Mouse (Mus musculus): Measurements from ENCODE around the gene Oaz1. TPM values are rescaled to one million over a fixed set of nuclear protein-coding genes. Genes with fewer than 3 reads are reported as not detected.
A peak's percentile ranks its signal among the peaks of the same experiment; 100 is the strongest.

The Oaz1 gene
- polyA plus RNA-seq, 1 experiment from 2014 or later: 2,414 TPM

GRCm38 (mm10) chr10:80845732-80846131 lies 19.3 kb downstream of the Oaz1 start:
- DNase-seq (ENCODE audit: low spot score): no peak
- Histone ChIP-seq H3K27me3 (ENCODE audit: low read depth, poor library complexity, severe bottlenecking) (peaks cover 59% of the 10 kb centered on the region), H3K4me3 (no peak overlapping the region), H3K4me1 (peaks cover 27% of the 10 kb centered on the region), H3K9me3 (replicated peaks) (no peaks in the 10 kb centered on the region), H3K36me3 (peaks cover 9% of the 10 kb centered on the region), H3K27ac (no peak overlapping the region)
- 81% methylated on average over 12 of the region's 12 CpGs for WGBS

DNA sequence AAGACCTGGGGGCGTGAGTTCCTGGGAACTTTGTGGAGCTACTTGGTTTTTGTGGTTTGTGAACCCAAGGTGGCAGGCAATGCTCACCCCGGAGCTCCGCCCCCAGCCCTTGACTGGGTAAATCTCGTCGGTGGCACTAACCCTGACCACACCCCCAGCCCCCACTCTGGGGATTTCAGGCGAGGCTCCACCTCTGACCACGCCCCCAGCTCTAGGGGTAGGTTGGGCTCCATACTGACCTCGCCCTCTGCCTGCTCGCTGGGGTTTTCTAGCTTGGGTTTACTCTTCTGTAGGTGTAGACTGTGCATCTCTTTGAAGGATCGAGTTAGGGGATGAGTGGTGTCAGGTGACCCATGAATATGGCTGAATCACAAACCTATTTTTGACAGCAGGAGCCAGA lies 22.1 kb downstream of the Oaz1 start:
- Histone ChIP-seq H3K27ac (no peak overlapping the region), H3K27me3 (ENCODE audit: low read depth, poor library complexity, severe bottlenecking) (peaks cover 30% of the 10 kb centered on the region), H3K4me3 (no peak overlapping the region), H3K36me3 (peaks cover 36% of the 10 kb centered on the region), H3K9me3 (replicated peaks) (no peaks in the 10 kb centered on the region), H3K4me1 (peaks cover 24% of the 10 kb centered on the region)
- DNase-seq (ENCODE audit: low spot score): peak; percentile 47
- WGBS: 8% methylated on average over 10 of the region's 10 CpGs

DNA sequence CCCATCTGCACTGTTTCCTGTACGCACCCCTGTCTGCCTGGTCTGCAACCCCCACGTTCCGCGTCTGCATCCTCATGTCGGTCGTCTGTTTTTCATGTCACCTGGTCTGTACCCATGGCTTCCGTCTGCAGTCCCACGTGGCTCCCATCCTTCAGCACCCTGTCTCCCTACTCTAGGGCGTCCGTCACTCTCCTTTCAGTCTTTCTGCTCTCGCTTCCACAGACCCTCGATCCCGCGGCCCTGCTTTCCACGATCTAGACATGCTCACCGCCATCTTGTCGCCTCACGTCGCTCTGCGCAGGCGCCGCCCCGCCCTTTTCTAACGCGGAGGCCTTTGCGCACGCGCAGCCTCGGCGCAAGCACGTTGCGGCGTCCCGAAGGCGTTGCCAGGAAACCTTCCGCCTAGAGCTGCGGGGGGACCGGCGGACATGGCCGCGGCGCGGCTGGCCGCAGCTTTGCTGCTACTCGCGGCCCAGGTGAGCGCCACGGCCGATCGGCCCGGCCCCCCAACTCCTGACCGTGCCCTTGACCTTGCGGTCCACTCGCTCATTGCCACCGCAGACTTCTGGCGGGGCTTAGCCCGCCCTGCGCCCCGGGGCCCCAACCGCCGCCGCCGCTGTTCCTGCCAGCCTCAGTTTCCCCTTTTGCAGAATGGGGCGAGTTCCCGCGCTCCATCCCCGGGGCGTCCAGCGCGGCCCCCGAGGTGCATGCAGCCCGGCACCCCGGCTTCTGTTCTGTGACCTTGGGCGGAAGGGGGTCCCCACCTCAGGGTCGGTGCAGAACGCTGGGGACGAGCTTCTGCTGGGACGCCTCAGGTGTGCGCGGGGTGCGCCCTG lies 28.7 kb downstream of the Oaz1 start, which contains the start of the genes Lsm7 and Sppl2b:
Gene Lsm7 (minus strand): TSS at position 297 of the 836 bp plus-strand sequence.
Gene Sppl2b (plus strand): TSS at position 363 of the 836 bp plus-strand sequence.
- Histone ChIP-seq H3K9me3 (replicated peaks) (no peaks in the 10 kb centered on the region), H3K4me1 (peaks cover 39% of the 10 kb centered on the region), H3K4me3 (peak within 1 kb of the TSS; percentile 99), H3K36me3 (peaks cover 34% of the 10 kb centered on the region), H3K27ac (peak within 1 kb of the TSS; percentile 83), H3K27me3 (ENCODE audit: low read depth, poor library complexity, severe bottlenecking) (no peaks in the 10 kb centered on the region)
- under 1% methylated on average over 81 of the region's 81 CpGs for whole genome bisulfite sequencing
- DNase-seq (ENCODE audit: low spot score): peak; percentile 99

GRCm38 (mm10) chr10:80855749-80856073 lies 29.3 kb downstream of the Oaz1 start:
- DNase-seq (ENCODE audit: low spot score): peak; percentile 50
- WGBS: 26% methylated on average over 11 of the region's 11 CpGs
- peaks cover 39% of the 10 kb centered on the region for H3K4me1 ChIP-seq
- peak overlapping the region; percentile 83 for H3K27ac ChIP-seq
- peak overlapping the region; percentile 99 for H3K4me3 ChIP-seq
- no peaks in the 10 kb centered on the region for H3K9me3 ChIP-seq (replicated peaks)
- no peaks in the 10 kb centered on the region for H3K27me3 ChIP-seq (ENCODE audit: low read depth, poor library complexity, severe bottlenecking)
- H3K36me3 ChIP-seq: peaks cover 29% of the 10 kb centered on the region

DNA sequence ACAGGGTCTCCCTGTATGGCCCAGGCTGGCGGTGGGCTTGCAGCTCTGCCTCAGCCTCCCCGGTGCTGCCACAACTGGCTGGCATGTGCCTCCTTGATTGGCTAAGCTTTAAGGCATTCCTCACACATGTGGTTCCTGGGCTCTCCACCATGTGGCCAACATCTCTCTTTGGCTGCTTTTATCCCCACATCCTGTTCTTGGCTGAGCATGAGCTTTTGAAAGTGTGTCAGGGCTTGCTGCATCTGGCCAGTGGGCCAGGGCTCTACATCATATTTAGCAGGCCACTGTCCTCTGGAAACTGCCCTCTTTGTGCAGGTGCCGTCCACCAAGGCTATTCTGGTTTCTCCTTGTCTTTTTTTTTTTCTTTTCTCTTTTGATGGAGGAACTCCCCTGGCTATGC lies 29.8 kb downstream of the Oaz1 start:
- Histone ChIP-seq H3K9me3 (replicated peaks) (no peaks in the 10 kb centered on the region), H3K27ac (no peak overlapping the region), H3K4me1 (peaks cover 39% of the 10 kb centered on the region), H3K4me3 (peak overlapping the region; percentile 99), H3K27me3 (ENCODE audit: low read depth, poor library complexity, severe bottlenecking) (no peaks in the 10 kb centered on the region), H3K36me3 (peaks cover 28% of the 10 kb centered on the region)
- DNase-seq (ENCODE audit: low spot score): no peak
- WGBS: 64% methylated on average over 3 of the region's 3 CpGs

DNA sequence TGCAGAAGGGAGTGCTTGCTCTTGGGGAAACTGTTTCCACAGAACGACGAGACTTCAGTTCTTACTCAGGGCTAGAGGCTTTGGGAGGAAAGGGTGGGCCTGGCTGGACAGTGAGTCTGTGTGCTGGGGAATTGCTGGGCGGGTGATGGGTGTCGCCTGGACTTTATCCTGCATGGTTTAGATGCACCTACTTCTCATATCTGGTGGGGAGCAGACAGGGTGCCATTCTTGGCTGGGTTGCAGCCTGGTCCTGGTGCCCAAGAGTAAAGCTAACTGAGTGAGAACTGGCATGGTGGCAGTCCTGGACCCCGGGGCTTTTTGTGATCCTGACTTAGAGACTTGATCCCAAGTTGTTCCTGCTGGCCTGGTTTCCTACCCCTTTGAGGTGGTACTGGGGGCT lies 30.5 kb downstream of the Oaz1 start:
- H3K27ac ChIP-seq: 0 out of 2 replicates have a peak overlapping the region, but pooled peaks have one; percentile 1
- H3K4me1 ChIP-seq: peaks cover 39% of the 10 kb centered on the region
- no peaks in the 10 kb centered on the region for H3K9me3 ChIP-seq (replicated peaks)
- no peak for DNase-seq (ENCODE audit: low spot score)
- WGBS: 82% methylated on average over 5 of the region's 5 CpGs
- peaks cover 28% of the 10 kb centered on the region for H3K36me3 ChIP-seq
- peak overlapping the region; percentile 2; the same call in 1 of the 2 replicates for H3K4me3 ChIP-seq
- H3K27me3 ChIP-seq (ENCODE audit: low read depth, poor library complexity, severe bottlenecking): no peaks in the 10 kb centered on the region

GRCm38 (mm10) chr10:80857386-80857785 lies 30.9 kb downstream of the Oaz1 start:
- Histone ChIP-seq H3K4me1 (peaks cover 39% of the 10 kb centered on the region), H3K9me3 (replicated peaks) (no peaks in the 10 kb centered on the region), H3K27ac (0 out of 2 replicates have a peak overlapping the region, but pooled peaks have one; percentile 1), H3K4me3 (peak overlapping the region; percentile 2; the same call in 1 of the 2 replicates), H3K36me3 (peaks cover 28% of the 10 kb centered on the region), H3K27me3 (ENCODE audit: low read depth, poor library complexity, severe bottlenecking) (no peaks in the 10 kb centered on the region)
- no peak for DNase-seq (ENCODE audit: low spot score)
- 71% methylated on average over 8 of the region's 8 CpGs for WGBS

DNA sequence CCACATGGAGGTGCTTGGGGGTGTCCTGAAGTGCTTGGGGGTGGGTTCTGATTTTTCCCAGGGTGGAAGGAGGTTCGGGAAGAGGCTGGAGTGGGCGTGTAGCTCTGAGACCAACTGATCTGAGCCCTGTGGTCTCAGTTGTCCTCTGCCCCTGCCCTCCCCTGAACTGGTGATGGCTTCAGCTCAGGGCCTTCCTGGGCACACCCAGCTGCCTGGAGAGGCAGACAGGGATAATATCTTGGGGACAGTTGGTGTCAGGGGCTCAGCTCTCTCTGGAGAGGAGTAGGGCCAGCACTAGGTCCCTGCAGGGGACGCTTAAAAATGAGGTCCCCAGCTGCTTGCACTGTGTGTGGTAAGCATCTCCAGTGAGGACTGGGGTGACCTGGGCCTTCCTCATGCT lies 31.4 kb downstream of the Oaz1 start:
- Histone ChIP-seq H3K27me3 (ENCODE audit: low read depth, poor library complexity, severe bottlenecking) (no peaks in the 10 kb centered on the region), H3K4me1 (peaks cover 39% of the 10 kb centered on the region), H3K4me3 (0 out of 2 replicates have a peak overlapping the region, but pooled peaks have one; percentile 2), H3K9me3 (replicated peaks) (no peaks in the 10 kb centered on the region), H3K36me3 (peaks cover 29% of the 10 kb centered on the region), H3K27ac (peak overlapping the region; percentile 48)
- WGBS: 93% methylated on average over 3 of the region's 3 CpGs
- DNase-seq (ENCODE audit: low spot score): no peak

DNA sequence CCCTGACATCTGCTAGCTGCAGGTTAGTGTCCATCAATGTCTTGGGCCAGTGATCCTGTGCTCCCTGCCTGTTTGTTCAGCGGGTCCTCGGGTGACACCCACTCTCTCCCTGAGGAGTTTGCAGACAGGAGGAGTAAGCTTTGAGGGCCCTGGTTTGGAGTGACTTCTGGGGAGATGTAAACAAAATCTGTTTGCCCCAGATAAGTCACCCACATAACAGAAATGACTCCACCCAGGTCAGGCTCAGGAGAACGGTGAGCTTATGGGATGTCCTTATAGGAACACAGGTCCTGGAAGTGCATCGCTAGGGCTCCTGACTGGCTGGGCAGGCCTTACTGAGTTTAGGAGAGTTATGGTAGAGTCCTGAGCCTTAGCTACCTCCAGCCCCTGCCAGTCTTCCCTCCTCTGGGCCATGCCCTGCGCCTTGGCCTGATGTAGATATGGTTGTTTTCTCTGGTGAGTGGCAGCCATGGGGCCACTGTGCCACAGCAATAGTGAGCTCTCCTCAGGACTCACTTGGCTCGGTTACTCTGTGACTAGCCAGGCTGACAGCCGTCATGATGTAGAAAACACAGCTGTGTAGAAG lies 32.0 kb downstream of the Oaz1 start:
- Histone ChIP-seq H3K36me3 (peaks cover 29% of the 10 kb centered on the region), H3K4me3 (no peak overlapping the region), H3K27me3 (ENCODE audit: low read depth, poor library complexity, severe bottlenecking) (no peaks in the 10 kb centered on the region), H3K9me3 (replicated peaks) (no peaks in the 10 kb centered on the region), H3K4me1 (peaks cover 35% of the 10 kb centered on the region), H3K27ac (peak overlapping the region; percentile 48)
- no peak for DNase-seq (ENCODE audit: low spot score)
- 87% methylated on average over 7 of the region's 7 CpGs for WGBS

GRCm38 (mm10) chr10:80862305-80862704 lies 35.8 kb downstream of the Oaz1 start:
- H3K4me1 ChIP-seq: peaks cover 2% of the 10 kb centered on the region; the same call in 1 of the 2 replicates
- H3K27me3 ChIP-seq (ENCODE audit: low read depth, poor library complexity, severe bottlenecking): no peaks in the 10 kb centered on the region
- no peak overlapping the region for H3K4me3 ChIP-seq
- no peak overlapping the region for H3K27ac ChIP-seq
- no peaks in the 10 kb centered on the region for H3K9me3 ChIP-seq (replicated peaks)
- 89% methylated on average over 5 of the region's 5 CpGs for WGBS
- H3K36me3 ChIP-seq: peaks cover 63% of the 10 kb centered on the region
- no peak for DNase-seq (ENCODE audit: low spot score)

GRCm38 (mm10) chr10:80864446-80864845 lies 38.0 kb downstream of the Oaz1 start:
- Histone ChIP-seq H3K9me3 (replicated peaks) (no peaks in the 10 kb centered on the region), H3K36me3 (peaks cover 77% of the 10 kb centered on the region), H3K27me3 (ENCODE audit: low read depth, poor library complexity, severe bottlenecking) (no peaks in the 10 kb centered on the region), H3K27ac (no peak overlapping the region), H3K4me3 (no peak overlapping the region), H3K4me1 (no peaks in the 10 kb centered on the region)
- WGBS: 93% methylated on average over 16 of the region's 16 CpGs
- DNase-seq (ENCODE audit: low spot score): no peak

DNA sequence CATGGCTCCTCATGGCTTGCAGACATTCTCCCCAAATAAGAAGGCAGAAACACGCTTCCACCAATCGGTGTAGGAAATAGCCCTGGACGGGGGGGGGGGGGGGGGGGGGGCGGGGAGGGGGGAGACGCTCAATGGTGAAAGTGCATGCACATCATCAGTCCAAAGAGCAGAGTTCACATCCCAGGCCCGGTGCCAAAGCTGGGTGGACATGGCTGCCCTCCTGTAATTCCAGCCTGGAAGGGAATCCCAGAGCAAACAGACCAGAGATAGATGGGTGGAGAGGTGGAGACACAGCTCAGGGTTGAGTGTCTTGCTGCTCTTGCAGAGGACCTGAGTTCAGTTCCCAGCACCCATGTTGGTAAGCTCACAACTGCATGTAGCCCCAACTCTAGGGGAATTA lies 44.5 kb downstream of the Oaz1 start:
- 0 out of 2 replicates have a peak, but pooled peaks cover 4% of the 10 kb centered on the region for H3K27me3 ChIP-seq (ENCODE audit: low read depth, poor library complexity, severe bottlenecking)
- no peaks in the 10 kb centered on the region for H3K4me1 ChIP-seq
- 56% methylated on average over 6 of the region's 6 CpGs for WGBS
- no peak overlapping the region for H3K4me3 ChIP-seq
- no peak for DNase-seq (ENCODE audit: low spot score)
- H3K36me3 ChIP-seq: peaks cover 26% of the 10 kb centered on the region
- no peaks in the 10 kb centered on the region for H3K9me3 ChIP-seq (replicated peaks)
- no peak overlapping the region for H3K27ac ChIP-seq

DNA sequence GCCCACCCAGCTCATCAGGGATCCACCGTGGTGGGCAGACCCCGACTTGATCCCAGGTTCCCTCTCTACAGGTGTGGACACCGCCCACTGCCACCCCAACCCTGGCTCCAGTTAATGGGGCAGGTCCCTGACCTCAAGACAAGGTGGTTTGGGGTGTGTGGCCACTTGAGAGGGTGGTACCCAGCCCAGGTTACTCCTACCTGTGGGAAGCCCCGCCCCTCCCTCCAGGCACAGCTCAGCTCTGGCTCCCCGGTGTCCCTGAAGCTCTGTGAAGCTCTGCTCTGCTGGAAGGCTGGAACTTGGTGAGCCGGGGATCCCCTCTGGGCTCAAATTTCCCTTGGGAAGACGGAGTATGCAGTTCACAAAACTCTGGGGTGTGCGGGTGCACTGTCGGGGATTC lies 45.1 kb downstream of the Oaz1 start, which contains the start of gene Tmprss9:
Gene Tmprss9 (plus strand): TSS at position 268 of the 400 bp plus-strand sequence.
- Histone ChIP-seq H3K27ac (no peak within 1 kb of the TSS), H3K9me3 (replicated peaks) (no peaks in the 10 kb centered on the region), H3K36me3 (peaks cover 22% of the 10 kb centered on the region), H3K4me1 (peaks cover 5% of the 10 kb centered on the region), H3K4me3 (no peak within 1 kb of the TSS), H3K27me3 (ENCODE audit: low read depth, poor library complexity, severe bottlenecking) (0 out of 2 replicates have a peak, but pooled peaks cover 4% of the 10 kb centered on the region)
- no peak for DNase-seq (ENCODE audit: low spot score)
- 36% methylated on average over 9 of the region's 9 CpGs for WGBS

All from limb, embryonic 10.5 days (tissue).